Mouse (Mus musculus) CH12.LX (cell line): ENCODE measurements at regions not wholly inside any gene's neighbourhood (a gene's known extent, or its start where the extent isn't known, plus 50 kb on each side); places are given as distances from the start of the nearest gene placed in this dataset.

Experiments
- DNase-seq: peaks from one replicate; pipeline ENCODE4 v3.0.0-alpha.2; 2013; ENCODE audit errors: extremely low read depth
- H3K27ac ChIP-seq: 2 replicates; pipeline ENCODE4 v1.5.1; 2012; ENCODE audit warnings: low read depth, mild to moderate bottlenecking, control low read depth, moderate library complexity; ENCODE audit not compliant: insufficient read depth
- H3K27me3 ChIP-seq: replicated peaks from 2 replicates; pipeline ENCODE3; 2012; ENCODE audit warnings: inconsistent platforms
- H3K36me3 ChIP-seq, 2 experiments: replicated peaks in 1 of 2; 2 replicates each; pipeline versions ENCODE3 to v1.6.1; 2012; ENCODE audit warnings: inconsistent platforms in 1 of 2, low read length in 1 of 2, mild to moderate bottlenecking in 1 of 2, mixed read lengths in 1 of 2, moderate library complexity in 1 of 2; ENCODE audit not compliant: control insufficient read depth in 1 of 2, insufficient read depth in 1 of 2
- H3K4me1 ChIP-seq, 2 experiments: 2 replicates each; pipeline ENCODE4 v1.6.1; 2012; ENCODE audit warnings: inconsistent platforms in 1 of 2, moderate library complexity in 1 of 2; ENCODE audit not compliant: insufficient read depth in 2 of 2, control insufficient read depth in 1 of 2
- H3K4me2 ChIP-seq: 2 replicates; pipeline ENCODE4 v1.6.1; 2012; ENCODE audit warnings: low read depth, mild to moderate bottlenecking, control low read depth; ENCODE audit not compliant: poor library complexity, insufficient read depth, severe bottlenecking
- H3K4me3 ChIP-seq, 3 experiments: fragments of 150-350 bp in 1 of 3; sonication (generic) in 1 of 3; replicated peaks in 1 of 3; 2 replicates each; pipeline versions ENCODE3 to v1.5.1; 2011 to 2012; ENCODE audit warnings: low read depth in 2 of 3, low read length in 2 of 3, mild to moderate bottlenecking in 2 of 3, moderate library complexity in 2 of 3, control low read depth in 1 of 3, improper control_type of control experiment in 1 of 3, inconsistent platforms in 1 of 3, mixed read lengths in 1 of 3; ENCODE audit not compliant: poor library complexity in 1 of 3
- H3K79me2 ChIP-seq: replicated peaks from 2 replicates; pipeline ENCODE4 v1.6.1; 2012; ENCODE audit warnings: mild to moderate bottlenecking, moderate library complexity; ENCODE audit not compliant: control insufficient read depth, poor library complexity, insufficient read depth, severe bottlenecking; ENCODE audit errors: extremely low read depth
- H3K9ac ChIP-seq: 2 replicates; pipeline ENCODE4 v1.6.1; 2012; ENCODE audit warnings: low read depth, mild to moderate bottlenecking, control low read depth, moderate library complexity; ENCODE audit not compliant: insufficient read depth
- H3K9me3 ChIP-seq: replicated peaks from 2 replicates; pipeline ENCODE3; 2012; ENCODE audit warnings: low read length, inconsistent platforms, mixed read lengths
- CHD2 ChIP-seq: IDR thresholded peaks from 2 replicates; pipeline ENCODE4 v1.6.1; 2011; ENCODE audit warnings: low read length, improper control_type of control experiment
- CTCF ChIP-seq, 2 experiments: IDR thresholded peaks in 1 of 2; conservative IDR thresholded peaks in 1 of 2; 2 replicates each; pipeline ENCODE4 v1.5.1; 2011 to 2012; ENCODE audit warnings: low read depth in 2 of 2, low read length in 2 of 2, improper control_type of control experiment in 1 of 2, inconsistent platforms in 1 of 2, mild to moderate bottlenecking in 1 of 2, moderate library complexity in 1 of 2
- E2F4 ChIP-seq: IDR thresholded peaks from 2 replicates; pipeline ENCODE4 v1.6.1; 2011; ENCODE audit warnings: low read depth, low read length, improper control_type of control experiment; ENCODE audit not compliant: insufficient replicate concordance
- ETS1 ChIP-seq: conservative IDR thresholded peaks from 2 replicates; pipeline ENCODE4 v1.6.1; 2012; ENCODE audit warnings: low read depth, mild to moderate bottlenecking, inconsistent platforms, low read length, improper control_type of control experiment, moderate library complexity
- GABPA ChIP-seq: IDR thresholded peaks from 2 replicates; pipeline ENCODE4 v1.6.1; 2012; ENCODE audit warnings: low read depth, low read length, improper control_type of control experiment, inconsistent platforms; ENCODE audit not compliant: insufficient replicate concordance
- HCFC1 ChIP-seq: IDR thresholded peaks from 2 replicates; pipeline ENCODE4 v1.6.1; 2012; ENCODE audit warnings: low read depth, mild to moderate bottlenecking, inconsistent platforms, low read length, improper control_type of control experiment
- IRF4 ChIP-seq: IDR thresholded peaks from 2 replicates; pipeline ENCODE4 v1.6.1; 2014; ENCODE audit warnings: low read depth, mild to moderate bottlenecking, inconsistent platforms, low read length, improper control_type of control experiment
- JUND ChIP-seq: conservative IDR thresholded peaks from 2 replicates; pipeline ENCODE4 v1.6.1; 2011; ENCODE audit warnings: low read depth, low read length, improper control_type of control experiment
- MYC ChIP-seq: IDR thresholded peaks from 2 replicates; pipeline ENCODE4 v1.6.1; 2011; ENCODE audit warnings: low read depth, mild to moderate bottlenecking, improper control_type of control experiment, low read length
- NRF1 ChIP-seq: IDR thresholded peaks from 2 replicates; pipeline ENCODE4 v1.6.1; 2014; ENCODE audit warnings: low read depth, mild to moderate bottlenecking, inconsistent platforms, low read length, improper control_type of control experiment, moderate library complexity
- PAX5 ChIP-seq: IDR thresholded peaks from 2 replicates; pipeline ENCODE4 v1.6.1; 2012; ENCODE audit warnings: low read length, inconsistent platforms, mixed read lengths
- POLR2AphosphoS2 ChIP-seq: IDR thresholded peaks from 2 replicates; pipeline ENCODE4 v1.6.1; 2011; ENCODE audit warnings: low read depth, low read length, improper control_type of control experiment
- UBTF ChIP-seq: IDR thresholded peaks from 2 replicates; pipeline ENCODE4 v1.6.1; 2012; ENCODE audit warnings: low read depth, mild to moderate bottlenecking, inconsistent platforms, low read length, improper control_type of control experiment, moderate library complexity
- USF2 ChIP-seq: conservative IDR thresholded peaks from 2 replicates; pipeline ENCODE4 v1.6.1; 2011; ENCODE audit warnings: low read depth, low read length, improper control_type of control experiment
- ZC3H11A ChIP-seq: IDR thresholded peaks from 2 replicates; pipeline ENCODE4 v1.6.1; 2012; ENCODE audit warnings: low read depth, mild to moderate bottlenecking, inconsistent platforms, low read length, improper control_type of control experiment
- ZKSCAN1 ChIP-seq: IDR thresholded peaks from 2 replicates; pipeline ENCODE4 v1.6.1; 2012; ENCODE audit warnings: low read depth, inconsistent platforms, low read length, improper control_type of control experiment, borderline replicate concordance
- ZNF384 ChIP-seq: IDR thresholded peaks from 2 replicates; pipeline ENCODE4 v1.6.1; 2012; ENCODE audit warnings: low read depth, low read length, improper control_type of control experiment, inconsistent platforms
- dilution Hi-C: fragments of 300-500 bp; cut with MboI; formaldehyde crosslinking; loops from 2 replicates; pipeline ENCODE4 v1.14.3; 2020; ENCODE audit warnings: low sequenced_read_pairs; ENCODE audit not compliant: extremely low pct_unique_long_range_greater_than_20kb, extremely low pct_ligation_motif_present
- in situ Hi-C: fragments of 300-500 bp; cut with MboI; formaldehyde crosslinking; loops from 3 replicates; pipeline ENCODE4 v1.14.3; 2019; ENCODE audit warnings: low sequenced_read_pairs, low pct_ligation_motif_present, low pct_unique_long_range_greater_than_20kb, mixed read lengths

GRCm38 (mm10) chr7:78995034-78995433 lies 58.2 kb upstream of the Acan start:
- TF ChIP-seq UBTF = no peak
- peak; percentile 51; the same call in 1 of the 2 replicates for TF ChIP-seq IRF4
- no peak for TF ChIP-seq NRF1
- TF ChIP-seq JUND = peak; percentile 70; the same call in 1 of the 2 replicates
- no peak for TF ChIP-seq USF2
- TF ChIP-seq POLR2AphosphoS2 = no peak
- no peak for TF ChIP-seq HCFC1
- no peak for TF ChIP-seq CHD2
- TF ChIP-seq ETS1 = no peak
- no peak for TF ChIP-seq ZNF384
- no peak for TF ChIP-seq ZC3H11A
- TF ChIP-seq PAX5 = no peak
- TF ChIP-seq E2F4 = no peak
- no peak overlapping the region for H3K4me2 ChIP-seq
- dilution Hi-C loops = no loop called here

GRCm38 (mm10) chr7:78995820-78996219 lies 57.5 kb upstream of the Acan start:
- no peak overlapping the region for H3K4me3 ChIP-seq
- H3K4me1 ChIP-seq = peaks cover 0 to 2% of the 10 kb centered on the region in 2 experiments; a peak in 1 of 4 replicates

More at GRCm38 (mm10) chr7:78995034-78995433, 58.2 kb upstream of the Acan start:
- peaks cover 82% of the 10 kb centered on the region for H3K27me3 ChIP-seq
- peaks cover 0 to 2% of the 10 kb centered on the region in 2 experiments; a peak in 1 of 4 replicates for H3K4me1 ChIP-seq
- in situ Hi-C loops = no loop called here
- no peak overlapping the region for H3K27ac ChIP-seq
- H3K9ac ChIP-seq = no peak overlapping the region
- H3K9me3 ChIP-seq = no peaks in the 10 kb centered on the region
- H3K79me2 ChIP-seq = no peaks in the 10 kb centered on the region
- DNase-seq = peak; percentile 1
- H3K36me3 ChIP-seq = no peaks in the 10 kb centered on the region
- no peak overlapping the region for H3K4me3 ChIP-seq

More at GRCm38 (mm10) chr7:78995820-78996219, 57.5 kb upstream of the Acan start:
- Histone ChIP-seq H3K27me3 (peaks cover 83% of the 10 kb centered on the region), H3K79me2 (no peaks in the 10 kb centered on the region), H3K27ac (no peak overlapping the region), H3K9me3 (no peaks in the 10 kb centered on the region), H3K4me2 (no peak overlapping the region), H3K9ac (no peak overlapping the region), H3K36me3 (no peaks in the 10 kb centered on the region)
- no peak for DNase-seq
- TF ChIP-seq MYC (no peak), GABPA (no peak), ZKSCAN1 (no peak), CTCF (conservative IDR thresholded peaks at IDR 0.05 in 1 of 2, IDR thresholded peaks at IDR 0.05 in 1 of 2; ENCODE audit: low read depth in 2 of 2, low read length in 2 of 2) (no peak)
- in situ Hi-C loops (no loop called here), dilution Hi-C loops (no loop called here)
